Mouse (Mus musculus) limb, embryonic 10.5 days (tissue): ENCODE results near the gene Zfp39. TPM values are rescaled to one million over a fixed set of nuclear protein-coding genes. Genes with fewer than 3 reads are reported as not detected.

Experiments
- DNase-seq: peaks from one replicate; pipeline ENCODE4 v3.0.0-alpha.2; 2017; ENCODE audit warnings: low spot score
- H3K27ac ChIP-seq: fragments of 300-500 bp; sonication (generic); 2 replicates; pipeline ENCODE4 v1.5.1; 2016; ENCODE audit warnings: mild to moderate bottlenecking
- H3K27me3 ChIP-seq: fragments of 300-500 bp; sonication (generic); 2 replicates; pipeline ENCODE4 v1.6.1; 2016; ENCODE audit warnings: low read depth, mild to moderate bottlenecking; ENCODE audit not compliant: poor library complexity, severe bottlenecking
- H3K36me3 ChIP-seq: fragments of 300-500 bp; sonication (generic); 2 replicates; pipeline ENCODE4 v1.6.1; 2016; ENCODE audit warnings: mild to moderate bottlenecking, moderate library complexity
- H3K4me1 ChIP-seq: fragments of 300-500 bp; sonication (generic); 2 replicates; pipeline ENCODE4 v1.6.1; 2016
- H3K4me3 ChIP-seq: fragments of 300-500 bp; sonication (generic); 2 replicates; pipeline ENCODE4 v1.5.1; 2016; ENCODE audit warnings: mild to moderate bottlenecking, moderate library complexity
- H3K9me3 ChIP-seq: fragments of 300-500 bp; sonication (generic); replicated peaks from 2 replicates; pipeline ENCODE4 v1.6.1; 2016; ENCODE audit warnings: mild to moderate bottlenecking
- WGBS: fragments of 180-500 bp; shearing (Covaris S2); methylation state at CpG from one replicate; pipeline ENCODE4 v1.1.7; 2016; 5-methylcytosine and 5-hydroxymethylcytosine counted together
- polyA plus RNA-seq: library from polyadenylated mRNA; unstranded; fragments of >200 nt; fragmentation: Nextera tagmentation; extraction: Ambion mirVana; gene quantifications from 2 replicates; pipeline ENCODE4 v1.2.1, GENCODE M21; 2016

Zfp39 gene
- 5.7 and 6.9 TPM in 2 replicates for polyA plus RNA-seq

GRCm38 (mm10) chr11:58903511-58904409, at the start of gene Zfp39:
Zfp39 (minus strand) TSS chr11:58904225.
- Histone ChIP-seq H3K36me3 (peaks cover 35% of the 10 kb centered on the region), H3K9me3 (no peaks in the 10 kb centered on the region), H3K27me3 (no peaks in the 10 kb centered on the region), H3K27ac (peak within 1 kb of the TSS; percentile 93), H3K4me3 (peak within 1 kb of the TSS; percentile 65), H3K4me1 (peaks cover 14% of the 10 kb centered on the region)
- peak; percentile 94 for DNase-seq
- WGBS: under 1% methylated on average over 40 of the region's 40 CpGs

- Histone ChIP-seq H3K36me3 (peaks cover 10% of the 10 kb centered on the region), H3K27ac (peak overlapping the region; percentile 92), H3K4me3 (peak overlapping the region; percentile 72), H3K4me1 (peaks cover 38% of the 10 kb centered on the region), H3K27me3 (peaks cover 72% of the 10 kb centered on the region), H3K9me3 (no peaks in the 10 kb centered on the region)
- peak; percentile 68 for DNase-seq
- 2% methylated on average over 33 of the region's 33 CpGs for WGBS
Observed at GRCm38 (mm10) chr11:58953351-58954169, 49.5 kb upstream of the Zfp39 start.

GRCm38 (mm10) chr11:58951210-58951609, 47.2 kb upstream of the Zfp39 start:
- no peaks in the 10 kb centered on the region for H3K9me3 ChIP-seq
- DNase-seq: no peak
- peaks cover 76% of the 10 kb centered on the region for H3K27me3 ChIP-seq
- H3K4me1 ChIP-seq: peaks cover 32% of the 10 kb centered on the region
- no peak overlapping the region for H3K4me3 ChIP-seq
- no peaks in the 10 kb centered on the region for H3K36me3 ChIP-seq
- no peak overlapping the region for H3K27ac ChIP-seq
- 88% methylated on average over 5 of the region's 5 CpGs for WGBS

GRCm38 (mm10) chr11:58949480-58950431, 45.7 kb upstream of the Zfp39 start:
- Histone ChIP-seq H3K4me1 (peaks cover 24% of the 10 kb centered on the region), H3K9me3 (no peaks in the 10 kb centered on the region), H3K27me3 (peaks cover 90% of the 10 kb centered on the region), H3K27ac (peak overlapping the region; percentile 50; the same call in 1 of the 2 replicates), H3K36me3 (no peaks in the 10 kb centered on the region), H3K4me3 (peak overlapping the region; percentile 46)
- whole genome bisulfite sequencing: 12% methylated on average over 20 of the region's 20 CpGs
- DNase-seq: no peak

- DNase-seq: peak; percentile 66
- peaks cover 98% of the 10 kb centered on the region for H3K27me3 ChIP-seq
- WGBS: under 1% methylated on average over 48 of the region's 48 CpGs
Observed at GRCm38 (mm10) chr11:58948542-58949479, 44.8 kb upstream of the Zfp39 start, which contains the start of gene Hist3h2ba. Hist3h2ba (plus strand) TSS chr11:58948920.

GRCm38 (mm10) chr11:58947798-58948528, 43.9 kb upstream of the Zfp39 start:
- DNase-seq: no peak
- Histone ChIP-seq H3K9me3 (no peaks in the 10 kb centered on the region), H3K4me3 (peak overlapping the region; percentile 46), H3K27ac (peak overlapping the region; percentile 79), H3K36me3 (no peaks in the 10 kb centered on the region), H3K4me1 (peaks cover 13% of the 10 kb centered on the region), H3K27me3 (peaks cover 92% of the 10 kb centered on the region)
- WGBS: 22% methylated on average over 23 of the region's 23 CpGs

More at GRCm38 (mm10) chr11:58948542-58949479, 44.8 kb upstream of the Zfp39 start, which contains the start of gene Hist3h2ba:
- Histone ChIP-seq H3K36me3 (no peaks in the 10 kb centered on the region), H3K9me3 (no peaks in the 10 kb centered on the region), H3K4me3 (peak within 1 kb of the TSS; percentile 46), H3K4me1 (peaks cover 22% of the 10 kb centered on the region), H3K27ac (peak within 1 kb of the TSS; percentile 79)

- no peaks in the 10 kb centered on the region for H3K9me3 ChIP-seq
- H3K27ac ChIP-seq: no peak overlapping the region
- H3K4me3 ChIP-seq: no peak overlapping the region
- no peaks in the 10 kb centered on the region for H3K36me3 ChIP-seq
- H3K4me1 ChIP-seq: peaks cover 11% of the 10 kb centered on the region
- WGBS: 73% methylated on average over 3 of the region's 3 CpGs
- DNase-seq: no peak
- peaks cover 86% of the 10 kb centered on the region for H3K27me3 ChIP-seq
Observed at GRCm38 (mm10) chr11:58947306-58947705, 43.3 kb upstream of the Zfp39 start.

- 74% methylated on average over 5 of the region's 5 CpGs for WGBS
- no peaks in the 10 kb centered on the region for H3K9me3 ChIP-seq
- peaks cover 54% of the 10 kb centered on the region for H3K27me3 ChIP-seq
- no peaks in the 10 kb centered on the region for H3K36me3 ChIP-seq
- H3K27ac ChIP-seq: no peak overlapping the region
- no peak for DNase-seq
- H3K4me3 ChIP-seq: no peak overlapping the region
- H3K4me1 ChIP-seq: peaks cover 4% of the 10 kb centered on the region
Observed at GRCm38 (mm10) chr11:58944136-58944535, 40.1 kb upstream of the Zfp39 start.

- H3K4me1 ChIP-seq: peaks cover 20% of the 10 kb centered on the region
- peaks cover 5% of the 10 kb centered on the region for H3K27me3 ChIP-seq
- peak overlapping the region; percentile 94 for H3K27ac ChIP-seq
- 22% methylated on average over 6 of the region's 6 CpGs for WGBS
- no peak for DNase-seq
- H3K9me3 ChIP-seq: no peaks in the 10 kb centered on the region
- peak overlapping the region; percentile 83 for H3K4me3 ChIP-seq
- peaks cover 29% of the 10 kb centered on the region for H3K36me3 ChIP-seq
Observed at GRCm38 (mm10) chr11:58939088-58939439, 35.0 kb upstream of the Zfp39 start.

- Histone ChIP-seq H3K9me3 (no peaks in the 10 kb centered on the region), H3K4me1 (peaks cover 20% of the 10 kb centered on the region), H3K27ac (peak within 1 kb of the TSS; percentile 94), H3K4me3 (peak within 1 kb of the TSS; percentile 83), H3K36me3 (peaks cover 34% of the 10 kb centered on the region), H3K27me3 (no peaks in the 10 kb centered on the region; the same call in 1 of the 2 replicates)
- WGBS: under 1% methylated on average over 95 of the region's 95 CpGs
- DNase-seq: peak; percentile 94
Observed at GRCm38 (mm10) chr11:58938322-58939087, 34.5 kb upstream of the Zfp39 start, which contains the start of gene Rnf187. Rnf187 (minus strand) TSS chr11:58938916.
